Mouse (Mus musculus) myocyte (in vitro differentiated cells): ENCODE data around the gene Usp18. TPM values are rescaled to one million over a fixed set of nuclear protein-coding genes. Genes with fewer than 3 reads are reported as not detected.

Source experiments
- H3K27me3 ChIP-seq: one replicate; pipeline ENCODE4 v1.6.1; 2011; ENCODE audit not compliant: control insufficient read depth, insufficient read depth, insufficient read length
- H3K36me3 ChIP-seq: one replicate; pipeline ENCODE4 v1.6.1; 2011; ENCODE audit not compliant: control insufficient read depth, insufficient read depth
- H3K4me2 ChIP-seq: one replicate; pipeline ENCODE4 v1.6.1; 2011; ENCODE audit warnings: low read depth, control low read depth
- H3K4me3 ChIP-seq: one replicate; pipeline ENCODE4 v1.5.1; 2011; ENCODE audit warnings: mild to moderate bottlenecking, control low read depth, moderate library complexity
- H3K79me2 ChIP-seq: one replicate; pipeline ENCODE4 v1.6.1; 2011; ENCODE audit not compliant: control insufficient read depth, insufficient read depth
- H3ac ChIP-seq: one replicate; pipeline ENCODE4 v1.6.1; 2011; ENCODE audit not compliant: control insufficient read depth, insufficient read length
- CEBPB ChIP-seq: IDR thresholded peaks from 2 replicates; pipeline ENCODE4 v1.6.1; 2011; ENCODE audit warnings: mild to moderate bottlenecking, moderate library complexity; ENCODE audit not compliant: poor library complexity, insufficient read depth, severe bottlenecking
- E2F4 ChIP-seq: IDR thresholded peaks from one replicate; pipeline ENCODE4 v1.6.1; 2011; ENCODE audit warnings: mild to moderate bottlenecking, control low read depth, moderate library complexity; ENCODE audit not compliant: insufficient read depth
- MAX ChIP-seq: IDR thresholded peaks from one replicate; pipeline ENCODE4 v1.6.1; 2011; ENCODE audit warnings: low read depth, mild to moderate bottlenecking, control low read depth
- MYOD1 ChIP-seq, 3 experiments: IDR thresholded peaks; one replicate each; pipeline ENCODE4 v1.6.1; 2011; ENCODE audit warnings: control low read depth in 2 of 3, low read depth in 2 of 3, mild to moderate bottlenecking in 2 of 3, moderate library complexity in 1 of 3; ENCODE audit not compliant: insufficient read length in 2 of 3, control insufficient read depth in 1 of 3
- MYOG ChIP-seq, 3 experiments: IDR thresholded peaks; one replicate each; pipeline ENCODE4 v1.6.1; 2011; ENCODE audit warnings: control low read depth in 2 of 3, low read depth in 2 of 3, mild to moderate bottlenecking in 2 of 3; ENCODE audit not compliant: insufficient read length in 2 of 3, control insufficient read depth in 1 of 3, insufficient read depth in 1 of 3
- POLR2A ChIP-seq: IDR thresholded peaks from one replicate; pipeline ENCODE4 v1.6.1; 2011; ENCODE audit warnings: low read depth, mild to moderate bottlenecking, control low read depth, moderate library complexity; ENCODE audit not compliant: insufficient read length
- POLR2AphosphoS2 ChIP-seq: IDR thresholded peaks from one replicate; pipeline ENCODE4 v1.6.1; 2011; ENCODE audit warnings: low read depth, control low read depth; ENCODE audit not compliant: insufficient read length
- REST ChIP-seq: IDR thresholded peaks from one replicate; pipeline ENCODE4 v1.6.1; 2011; ENCODE audit warnings: mild to moderate bottlenecking, control low read depth, moderate library complexity; ENCODE audit not compliant: insufficient read depth, insufficient read length
- SRF ChIP-seq: IDR thresholded peaks from one replicate; pipeline ENCODE4 v1.6.1; 2011; ENCODE audit warnings: low read depth; ENCODE audit not compliant: control insufficient read depth, insufficient read length
- TCF12 ChIP-seq: IDR thresholded peaks from one replicate; pipeline ENCODE4 v1.6.1; 2011; ENCODE audit warnings: mild to moderate bottlenecking, control low read depth; ENCODE audit not compliant: poor library complexity, insufficient read depth, severe bottlenecking
- TCF3 ChIP-seq: IDR thresholded peaks from one replicate; pipeline ENCODE4 v1.6.1; 2011; ENCODE audit warnings: low read depth, control low read depth; ENCODE audit not compliant: insufficient read length
- USF1 ChIP-seq: IDR thresholded peaks from one replicate; pipeline ENCODE4 v1.6.1; 2011; ENCODE audit warnings: low read depth, mild to moderate bottlenecking, control low read depth, moderate library complexity
- polyA plus RNA-seq: library from polyadenylated mRNA; unstranded; fragments of >200 nt; fragmentation: generic; extraction: Trizol; gene quantifications from one replicate; pipeline ENCODE4 v1.2.1, GENCODE M21; 2012; ENCODE audit warnings: missing spikeins

The Usp18 gene
- polyA plus RNA-seq, 1 experiment, result 0.07 TPM

DNA sequence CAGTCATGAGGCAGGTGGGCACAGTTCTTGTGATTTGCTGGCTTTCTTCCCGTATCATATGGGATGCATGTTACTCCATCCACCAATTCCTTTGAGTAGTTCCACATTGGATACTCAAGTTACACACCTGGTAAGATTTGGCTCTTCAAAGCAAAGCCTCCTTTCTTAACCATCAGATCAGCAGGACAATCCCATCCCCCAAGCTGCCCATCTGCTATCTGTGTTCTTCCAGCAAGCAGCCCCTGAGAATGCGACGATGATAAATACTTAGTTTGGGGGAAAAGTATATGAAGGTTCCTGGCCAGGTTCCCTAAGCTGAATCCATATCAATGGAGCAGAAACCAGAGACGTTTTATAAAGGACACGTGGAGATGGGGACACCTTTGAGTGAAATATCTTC, 31.5 kb upstream of the Usp18 start:
- Histone ChIP-seq H3K79me2 (no peaks in the 10 kb centered on the region), H3K36me3 (no peaks in the 10 kb centered on the region), H3K4me2 (no peak overlapping the region), H3K4me3 (no peak overlapping the region), H3K27me3 (peaks cover 16% of the 10 kb centered on the region), H3ac (no peak overlapping the region)
- no peak for TF ChIP-seq E2F4
- TF ChIP-seq POLR2A, result no peak
- TF ChIP-seq MAX, result no peak
- TF ChIP-seq MYOD1 (IDR thresholded peaks at IDR 0.05; ENCODE audit: control insufficient read depth in 1 of 3, insufficient read length in 2 of 3, low read depth in 2 of 3), result no peak
- TF ChIP-seq TCF3, result no peak
- TF ChIP-seq MYOG (IDR thresholded peaks at IDR 0.05; ENCODE audit: control insufficient read depth in 1 of 3, insufficient read depth in 1 of 3, insufficient read length in 2 of 3, low read depth in 2 of 3), result no peak
- no peak for TF ChIP-seq CEBPB
- no peak for TF ChIP-seq TCF12
- TF ChIP-seq POLR2AphosphoS2, result no peak
- TF ChIP-seq USF1, result no peak
- TF ChIP-seq SRF, result no peak

DNA sequence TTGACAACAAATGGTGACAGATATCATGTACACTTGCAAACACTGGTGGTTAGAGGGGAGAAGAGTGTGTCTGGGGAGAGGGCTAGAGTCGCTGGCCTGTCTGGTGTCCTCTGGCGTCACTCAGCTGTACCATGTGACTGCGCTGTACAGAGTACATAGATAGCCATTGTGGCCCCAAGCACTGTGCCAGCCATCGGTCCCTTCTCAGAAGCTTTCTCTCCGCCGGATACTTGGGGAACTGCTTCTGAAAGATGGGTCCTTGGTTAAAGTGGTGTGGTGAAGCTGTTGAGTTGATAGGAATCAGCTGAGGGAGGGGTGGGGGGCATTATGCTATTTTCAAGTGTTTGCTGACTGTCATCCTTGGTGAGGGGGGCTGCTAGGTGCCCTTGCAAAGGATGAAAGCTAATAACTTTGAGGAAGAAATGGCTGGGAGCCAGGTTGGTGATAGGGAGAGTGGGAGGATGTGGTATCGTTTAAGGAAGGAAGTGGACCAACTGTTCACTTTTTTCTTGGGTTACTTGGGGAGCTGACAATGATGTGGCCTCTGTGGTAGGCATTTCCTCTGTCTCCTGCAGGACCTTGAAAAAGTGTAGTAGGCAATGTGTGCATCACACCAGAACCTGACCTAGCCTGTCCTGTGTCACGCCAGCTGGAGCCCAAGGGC, 30.9 kb upstream of the Usp18 start:
- Histone ChIP-seq H3ac (no peak overlapping the region), H3K4me3 (no peak overlapping the region), H3K4me2 (no peak overlapping the region), H3K27me3 (peaks cover 16% of the 10 kb centered on the region), H3K79me2 (no peaks in the 10 kb centered on the region), H3K36me3 (no peaks in the 10 kb centered on the region)
- TF ChIP-seq POLR2A (no peak), CEBPB (no peak), E2F4 (no peak), USF1 (no peak), MAX (no peak)

DNA sequence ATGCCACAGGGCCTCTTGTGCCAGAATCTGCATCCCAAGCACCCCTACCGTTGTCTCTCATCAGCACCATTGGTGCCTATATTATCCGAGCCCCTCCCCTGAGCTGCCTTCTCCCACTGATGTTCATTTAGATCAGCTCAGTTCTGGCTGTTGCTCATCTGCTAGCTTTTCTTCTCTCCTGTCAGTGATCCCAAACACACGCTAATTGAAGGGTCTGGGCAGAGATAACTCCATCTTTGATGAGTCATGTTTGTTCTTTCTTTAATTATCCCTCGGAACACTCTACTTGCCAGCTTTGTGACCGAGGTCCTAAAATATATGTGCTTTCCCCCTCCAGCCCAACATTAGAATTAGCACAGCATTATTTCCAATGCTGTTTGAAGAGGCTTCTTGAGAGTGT, 30.4 kb upstream of the Usp18 start:
- H3K36me3 ChIP-seq, result no peaks in the 10 kb centered on the region
- H3ac ChIP-seq, result no peak overlapping the region
- H3K27me3 ChIP-seq, result peaks cover 18% of the 10 kb centered on the region
- H3K4me3 ChIP-seq, result no peak overlapping the region
- no peak overlapping the region for H3K4me2 ChIP-seq
- TF ChIP-seq SRF, result no peak
- TF ChIP-seq POLR2AphosphoS2, result no peak
- no peak for TF ChIP-seq POLR2A
- no peak for TF ChIP-seq USF1
- no peak for TF ChIP-seq MYOG (IDR thresholded peaks at IDR 0.05; ENCODE audit: control insufficient read depth in 1 of 3, insufficient read depth in 1 of 3, insufficient read length in 2 of 3, low read depth in 2 of 3)
- TF ChIP-seq REST, result no peak
- TF ChIP-seq TCF12, result no peak
- no peak for TF ChIP-seq MAX
- TF ChIP-seq CEBPB, result no peak
- no peaks in the 10 kb centered on the region for H3K79me2 ChIP-seq

DNA sequence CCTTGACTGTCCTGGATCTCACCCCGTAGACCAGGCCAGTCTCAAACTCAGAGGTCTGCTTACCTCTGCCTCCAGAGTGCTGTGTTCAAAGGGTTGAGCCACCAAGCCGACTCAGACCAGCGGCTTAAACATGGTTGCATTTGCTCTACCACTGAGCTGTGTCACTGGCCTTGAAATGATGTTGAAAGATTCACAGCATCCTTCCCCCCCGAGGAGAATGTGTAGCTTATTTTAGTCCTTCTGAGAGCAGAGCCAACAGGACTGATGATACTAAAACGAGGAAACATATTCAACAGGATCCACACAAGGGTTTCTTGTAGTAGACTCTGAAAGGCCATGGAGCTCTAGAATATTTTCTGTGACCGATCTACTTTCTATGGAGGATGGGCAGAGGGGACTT, 29.8 kb upstream of the Usp18 start:
- Histone ChIP-seq H3K4me2 (no peak overlapping the region), H3ac (no peak overlapping the region), H3K4me3 (no peak overlapping the region), H3K27me3 (peaks cover 19% of the 10 kb centered on the region), H3K36me3 (no peaks in the 10 kb centered on the region), H3K79me2 (no peaks in the 10 kb centered on the region)
- TF ChIP-seq MAX (no peak), POLR2A (no peak), MYOD1 (IDR thresholded peaks at IDR 0.05; ENCODE audit: control insufficient read depth in 1 of 3, insufficient read length in 2 of 3, low read depth in 2 of 3) (no peak), TCF3 (no peak), POLR2AphosphoS2 (no peak), CEBPB (no peak), REST (no peak), SRF (no peak), TCF12 (no peak), E2F4 (no peak), USF1 (no peak), MYOG (IDR thresholded peaks at IDR 0.05; ENCODE audit: control insufficient read depth in 1 of 3, insufficient read depth in 1 of 3, insufficient read length in 2 of 3, low read depth in 2 of 3) (no peak)

DNA sequence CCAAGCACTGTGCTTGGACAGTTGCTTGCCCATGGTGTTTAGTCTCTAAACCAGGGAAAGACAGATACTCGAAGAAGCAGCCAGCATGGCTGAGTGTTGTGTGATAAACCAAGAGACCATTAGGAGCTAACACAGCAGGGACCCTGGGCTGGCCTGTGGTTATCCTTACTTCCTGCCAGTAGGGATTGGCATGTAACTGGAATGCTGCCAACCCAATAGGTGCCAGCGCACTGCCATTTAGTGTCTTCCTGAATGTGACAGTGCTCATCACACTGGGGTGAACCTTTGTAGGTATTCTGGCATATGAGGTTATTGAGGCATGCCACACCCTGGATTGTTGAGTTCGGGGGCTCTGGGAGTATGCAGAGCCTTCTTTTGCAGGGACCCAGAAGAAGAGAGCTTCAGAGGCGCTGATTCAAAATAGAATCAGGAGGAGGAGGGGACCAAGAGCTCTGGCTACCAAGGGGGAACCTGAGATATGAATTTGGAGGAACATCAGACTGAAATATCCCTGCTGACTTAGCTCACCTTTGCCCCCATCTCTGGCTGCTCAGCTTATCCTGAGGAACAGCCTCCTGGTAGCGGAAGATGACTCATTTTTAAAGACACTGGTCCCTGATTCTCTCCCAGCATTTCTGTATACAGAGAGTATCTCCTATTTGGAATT, 29.0 kb upstream of the Usp18 start:
- H3K36me3 ChIP-seq, result no peaks in the 10 kb centered on the region
- no peak for TF ChIP-seq E2F4
- no peak for TF ChIP-seq MYOG (IDR thresholded peaks at IDR 0.05; ENCODE audit: control insufficient read depth in 1 of 3, insufficient read depth in 1 of 3, insufficient read length in 2 of 3, low read depth in 2 of 3)
- no peak for TF ChIP-seq REST
- TF ChIP-seq MYOD1 (IDR thresholded peaks at IDR 0.05; ENCODE audit: control insufficient read depth in 1 of 3, insufficient read length in 2 of 3, low read depth in 2 of 3), result no peak
- TF ChIP-seq POLR2AphosphoS2, result no peak
- no peak for TF ChIP-seq CEBPB
- no peak for TF ChIP-seq USF1
- no peak for TF ChIP-seq MAX
- no peak for TF ChIP-seq TCF3
- no peak for TF ChIP-seq SRF
- no peak for TF ChIP-seq TCF12
- no peak for TF ChIP-seq POLR2A
- H3K4me3 ChIP-seq, result no peak overlapping the region
- peaks cover 20% of the 10 kb centered on the region for H3K27me3 ChIP-seq
- no peak overlapping the region for H3K4me2 ChIP-seq
- H3K79me2 ChIP-seq, result no peaks in the 10 kb centered on the region
- H3ac ChIP-seq, result no peak overlapping the region
